Mouse (Mus musculus) olfactory bulb, adult 2 months (tissue): ENCODE results near the gene Tinagl1.

ENCODE experiments used
- CTCF ChIP-seq: fragments of 200-500 bp; IDR thresholded peaks from 2 replicates; pipeline ENCODE4 v1.5.1; 2012; ENCODE audit warnings: low read depth, mild to moderate bottlenecking, low read length, moderate library complexity; ENCODE audit not compliant: insufficient read depth
- POLR2A ChIP-seq: fragments of 200-500 bp; IDR thresholded peaks from 2 replicates; pipeline ENCODE4 v1.6.1; 2012; ENCODE audit warnings: mild to moderate bottlenecking, low read depth, low read length, moderate library complexity; ENCODE audit not compliant: insufficient read depth

DNA sequence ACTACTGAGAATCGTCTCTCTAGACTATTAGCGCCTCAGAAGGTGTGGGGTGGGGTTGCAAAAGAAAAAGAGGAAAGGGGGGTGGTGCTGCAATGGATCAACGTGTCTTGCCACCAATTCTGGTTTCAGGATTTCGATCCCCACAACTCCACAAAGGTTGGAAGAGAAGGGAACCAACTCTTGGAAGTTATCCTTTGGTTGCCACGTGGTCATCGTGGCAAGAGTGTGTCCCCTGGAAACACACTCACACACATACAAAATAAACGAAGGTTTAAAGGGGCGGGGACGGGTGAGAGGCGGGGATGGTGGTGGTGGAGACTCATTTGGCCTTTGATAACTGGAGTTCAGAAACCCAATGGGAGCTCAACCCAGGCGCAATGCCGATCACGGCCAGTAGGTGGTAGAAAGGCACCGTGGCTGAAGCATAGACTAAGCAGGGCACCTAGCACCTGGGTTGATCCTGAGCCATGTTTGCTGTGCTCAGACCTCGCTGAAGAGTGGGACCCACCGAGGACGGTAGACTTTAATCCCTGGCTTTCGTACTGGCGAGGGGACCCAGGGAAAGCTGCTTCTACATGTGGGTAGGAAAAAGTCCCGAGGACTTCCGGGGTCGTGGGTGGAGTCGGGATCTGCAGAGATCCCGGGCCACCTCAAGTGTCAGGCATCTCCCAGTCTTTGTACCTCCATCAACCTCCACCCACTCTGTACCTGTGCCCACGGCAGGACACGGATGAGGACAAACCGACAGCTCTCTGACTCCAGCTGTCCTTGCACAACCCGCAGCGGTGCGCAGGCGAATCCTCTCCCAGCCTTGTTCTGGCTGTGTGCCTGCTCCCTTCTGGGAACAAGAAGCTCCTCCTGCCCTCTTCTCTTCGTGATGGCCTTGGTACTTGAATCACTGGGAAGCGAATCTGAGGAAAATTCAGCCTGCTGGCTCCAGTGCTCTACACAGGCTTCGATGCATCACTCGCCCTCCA, 24.1 kb upstream of the Tinagl1 start:
- peak; percentile 89 for TF ChIP-seq CTCF
- TF ChIP-seq POLR2A: no peak
